Mouse (Mus musculus) heart, embryonic 11.5 days (tissue): ENCODE measurements around the gene Cyp2a12. TPM values are rescaled to one million over a fixed set of nuclear protein-coding genes. Genes with fewer than 3 reads are reported as not detected.
"Not testable (repeated sequence)": the region's sequence is repeated elsewhere in the genome, so short reads cannot be mapped to it uniquely, and the experiment has no call there.

Experiments
- ATAC-seq: fragments of 200-750 bp; cut with Nextera tagmentation; replicated peaks from 2 replicates; pipeline ENCODE4 v1.8.0; 2017; ENCODE audit warnings: moderate library complexity; ENCODE audit not compliant: insufficient number of reproducible peaks, low FRiP score, low TSS enrichment
- H3K27ac ChIP-seq: fragments of 300-500 bp; sonication (generic); 2 replicates; pipeline ENCODE4 v1.5.1; 2014; ENCODE audit warnings: mild to moderate bottlenecking, low read depth, low read length
- H3K27me3 ChIP-seq: fragments of 300-500 bp; sonication (generic); 2 replicates; pipeline ENCODE4 v1.6.1; 2014; ENCODE audit warnings: mild to moderate bottlenecking, low read length, mixed read lengths; ENCODE audit not compliant: control insufficient read depth, insufficient read depth
- H3K36me3 ChIP-seq: fragments of 300-500 bp; sonication (generic); 2 replicates; pipeline ENCODE4 v1.6.1; 2014; ENCODE audit warnings: mild to moderate bottlenecking, low read length, moderate library complexity, mixed read lengths; ENCODE audit not compliant: control insufficient read depth, insufficient read depth
- H3K4me1 ChIP-seq: fragments of 300-500 bp; sonication (generic); 2 replicates; pipeline ENCODE4 v1.6.1; 2014; ENCODE audit warnings: low read length; ENCODE audit not compliant: control insufficient read depth, insufficient read depth
- H3K4me2 ChIP-seq: fragments of 300-500 bp; sonication (generic); 2 replicates; pipeline ENCODE4 v1.6.1; 2014; ENCODE audit warnings: mild to moderate bottlenecking, moderate library complexity
- H3K4me3 ChIP-seq: fragments of 300-500 bp; sonication (generic); 2 replicates; pipeline ENCODE4 v1.5.1; 2014; ENCODE audit warnings: low read depth, low read length
- H3K9ac ChIP-seq: fragments of 300-500 bp; sonication (generic); 2 replicates; pipeline ENCODE4 v1.6.1; 2014; ENCODE audit warnings: mild to moderate bottlenecking, low read depth, low read length, moderate library complexity
- H3K9me3 ChIP-seq: fragments of 300-500 bp; sonication (generic); replicated peaks from 2 replicates; pipeline ENCODE4 v1.6.1; 2016; ENCODE audit warnings: low read length; ENCODE audit not compliant: control insufficient read depth
- WGBS: fragments of 180-500 bp; shearing (Covaris S2); extraction: QIAGEN DNeasy Blood & Tissue Kit; methylation state at CpG from one replicate; pipeline ENCODE4 v1.1.7; 2014; ENCODE audit not compliant: insufficient replicate concordance; 5-methylcytosine and 5-hydroxymethylcytosine counted together
- polyA plus RNA-seq: library from polyadenylated mRNA; unstranded; fragments of >200 nt; fragmentation: Nextera tagmentation; extraction: Ambion mirVana; gene quantifications from 2 replicates; pipeline ENCODE4 v1.2.1, GENCODE M21; 2014

Cyp2a12 gene
- polyA plus RNA-seq, result not detected in 2 replicates

DNA sequence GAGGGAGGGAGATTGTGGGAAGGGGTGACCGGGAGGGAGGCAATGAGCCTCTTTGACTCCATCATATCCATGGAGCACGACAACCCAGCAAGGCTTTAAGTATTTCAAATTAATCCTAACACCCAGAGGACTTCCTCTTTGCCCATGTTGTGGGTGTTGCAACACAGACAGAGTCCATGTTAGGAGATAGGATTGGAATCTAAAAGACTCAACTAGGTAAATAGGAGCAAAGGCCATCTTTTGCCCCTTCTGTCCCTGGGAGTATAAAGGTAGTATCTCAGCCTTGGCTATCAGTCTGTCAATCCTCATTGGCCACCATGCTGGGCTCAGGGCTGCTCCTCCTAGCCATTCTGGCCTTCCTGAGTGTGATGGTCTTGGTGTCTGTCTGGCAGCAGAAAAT, at the start of gene Cyp2a12:
Cyp2a12 (plus strand) TSS at position 293 of the 400 bp plus-strand sequence.
- no peak within 1 kb of the TSS for H3K9ac ChIP-seq
- ATAC-seq, result no peak
- no peaks in the 10 kb centered on the region for H3K4me1 ChIP-seq
- WGBS, result 74% methylated on average over 2 of the region's 2 CpGs
- H3K4me3 ChIP-seq, result no peak within 1 kb of the TSS
- H3K27ac ChIP-seq, result no peak within 1 kb of the TSS
- H3K36me3 ChIP-seq, result no peaks in the 10 kb centered on the region
- H3K27me3 ChIP-seq, result no peaks in the 10 kb centered on the region
- no peaks in the 10 kb centered on the region for H3K9me3 ChIP-seq
- H3K4me2 ChIP-seq, result no peak within 1 kb of the TSS

DNA sequence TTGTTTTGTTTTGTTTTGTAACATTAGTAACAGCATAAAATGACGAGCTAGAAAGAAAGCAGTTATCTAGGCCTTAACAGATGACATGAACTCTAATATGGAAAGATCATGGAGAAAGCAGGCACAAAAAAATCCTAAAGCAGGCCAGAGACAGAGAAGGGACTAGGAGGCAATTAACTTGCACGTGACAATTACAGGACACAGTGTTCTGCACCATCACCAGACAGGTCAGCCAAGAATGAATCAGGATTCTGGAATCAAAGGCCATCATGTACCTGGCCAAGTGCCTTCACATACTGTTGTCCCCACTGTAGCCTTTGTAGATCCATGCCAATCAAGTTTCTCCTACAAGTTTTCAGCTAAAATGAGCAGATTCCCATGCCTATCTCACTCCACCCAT, 47.4 kb upstream of the Cyp2a12 start:
- not testable (repeated sequence) for ATAC-seq
- 53% methylated on average over 2 of the region's 2 CpGs for WGBS

DNA sequence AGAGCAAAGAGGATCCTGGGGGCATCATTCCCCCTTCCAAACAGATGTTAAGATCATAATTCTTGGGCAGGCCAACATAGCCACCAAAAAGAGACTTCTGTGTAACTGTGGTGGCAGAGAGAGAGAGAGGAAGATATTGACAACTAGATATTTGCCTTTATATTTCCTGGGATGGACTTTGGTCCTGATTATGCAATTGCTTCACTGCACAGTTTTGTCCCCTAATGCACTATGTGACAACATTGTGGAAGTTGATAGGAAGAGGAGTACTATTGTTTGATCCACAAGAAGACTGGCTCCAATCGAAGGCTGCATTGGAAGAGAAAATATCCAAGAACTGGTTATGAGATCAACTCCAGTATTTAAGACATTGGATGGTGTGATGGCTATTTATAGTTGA, 46.9 kb upstream of the Cyp2a12 start:
- H3K9ac ChIP-seq, H3K27ac ChIP-seq, H3K9me3 ChIP-seq, H3K4me2 ChIP-seq, H3K4me3 ChIP-seq, H3K27me3 ChIP-seq, H3K4me1 ChIP-seq, H3K36me3 ChIP-seq, ATAC-seq: not testable (repeated sequence)
- 73% methylated on average over 1 of the region's 1 CpGs for WGBS

More for the DNA sequence above, 47.4 kb upstream of the Cyp2a12 start:
- H3K4me3 ChIP-seq, H3K9ac ChIP-seq, H3K27ac ChIP-seq, H3K36me3 ChIP-seq, H3K4me2 ChIP-seq, H3K9me3 ChIP-seq, H3K4me1 ChIP-seq, H3K27me3 ChIP-seq: not testable (repeated sequence)

DNA sequence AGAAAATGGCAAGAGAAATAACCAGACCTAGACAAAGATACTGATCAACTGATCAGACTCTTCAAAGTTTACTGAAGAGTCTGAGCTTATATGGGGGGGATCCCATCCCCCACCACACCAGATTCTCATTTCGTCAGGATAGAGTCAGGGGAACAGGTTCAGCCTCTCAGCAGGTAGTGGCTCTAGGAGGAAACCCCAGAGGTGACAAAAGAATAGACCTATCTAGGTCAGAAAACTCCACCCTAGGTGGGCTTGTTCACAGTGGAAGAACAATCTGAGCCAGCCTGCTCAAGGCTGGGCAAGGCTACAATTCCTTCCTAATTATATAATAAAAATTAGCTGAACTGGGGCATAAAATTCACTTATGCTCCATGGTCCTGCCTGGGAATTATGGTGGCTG, 46.3 kb upstream of the Cyp2a12 start:
- Histone ChIP-seq H3K9ac (no peak overlapping the region), H3K4me3 (no peak overlapping the region), H3K36me3 (no peaks in the 10 kb centered on the region), H3K27me3 (no peaks in the 10 kb centered on the region), H3K27ac (no peak overlapping the region), H3K4me1 (no peaks in the 10 kb centered on the region), H3K9me3 (no peaks in the 10 kb centered on the region), H3K4me2 (no peak overlapping the region)
- 34% methylated on average over 1 of the region's 1 CpGs for WGBS
- ATAC-seq, result no peak

DNA sequence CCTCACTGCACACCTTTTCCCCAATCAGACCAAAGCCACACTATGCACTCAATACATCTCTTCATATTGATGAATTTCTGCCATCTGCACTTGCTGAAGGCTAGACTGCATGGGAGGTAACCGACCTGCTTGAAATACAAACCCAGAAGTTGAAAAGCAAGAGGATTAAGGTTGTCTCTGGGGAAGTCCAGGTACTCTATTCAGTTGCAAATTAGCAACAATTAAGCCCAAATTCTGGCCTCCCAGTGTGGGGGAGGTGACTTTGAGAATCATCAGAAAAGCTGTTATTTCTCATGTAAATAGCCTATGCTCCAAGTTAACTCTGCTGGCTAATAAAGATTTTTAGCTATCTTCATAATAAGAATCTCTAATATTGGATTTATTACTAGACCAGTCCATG, 45.7 kb upstream of the Cyp2a12 start:
- not testable (repeated sequence) for H3K9me3 ChIP-seq, H3K9ac ChIP-seq, ATAC-seq, H3K36me3 ChIP-seq, H3K4me1 ChIP-seq, H3K4me3 ChIP-seq, H3K4me2 ChIP-seq, H3K27ac ChIP-seq, H3K27me3 ChIP-seq
- WGBS, result 45% methylated on average over 1 of the region's 1 CpGs

DNA sequence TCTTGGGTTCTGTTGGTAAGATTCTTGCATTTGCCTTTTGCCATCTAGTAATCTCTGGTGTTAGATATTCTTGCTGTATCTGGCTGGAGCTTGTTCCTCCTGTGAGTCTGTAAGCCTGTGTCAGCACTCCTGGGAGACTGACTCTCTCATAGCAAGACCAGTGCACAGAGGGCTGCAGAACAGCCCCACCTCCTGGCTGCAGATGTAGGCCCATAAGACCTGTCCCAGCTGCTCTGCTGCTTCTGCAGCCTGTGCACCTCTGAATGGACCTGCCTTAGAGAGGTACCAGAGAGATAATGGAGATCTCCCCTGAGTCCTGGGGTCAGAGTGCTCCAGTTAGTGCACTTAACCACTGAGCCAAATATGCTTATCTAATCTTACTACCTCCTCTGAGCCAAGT, 2.3 kb upstream of the Cyp2a12 start:
- not testable (repeated sequence) for H3K4me3 ChIP-seq, H3K9ac ChIP-seq, H3K4me1 ChIP-seq, H3K27me3 ChIP-seq, H3K27ac ChIP-seq, H3K9me3 ChIP-seq, ATAC-seq, H3K36me3 ChIP-seq, H3K4me2 ChIP-seq

DNA sequence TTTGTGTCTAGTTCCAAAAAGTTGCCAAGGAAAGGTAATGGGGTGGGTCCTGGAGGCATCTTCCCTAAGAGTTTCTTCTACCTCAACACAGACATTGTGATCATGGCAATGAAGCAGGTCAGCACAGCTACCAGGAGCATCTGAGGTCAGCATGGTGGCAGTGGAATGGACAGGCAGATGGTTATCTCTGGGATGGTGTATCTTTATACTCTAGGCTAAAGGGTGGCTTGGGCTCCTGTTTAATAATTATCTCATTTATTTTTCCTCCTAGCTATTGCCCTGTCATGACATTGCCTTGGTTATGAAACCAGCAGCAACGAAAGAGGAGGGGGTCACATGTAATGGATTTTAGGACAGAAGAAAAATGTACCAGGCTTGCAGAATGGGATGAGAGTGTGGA, 20.0 kb downstream of the Cyp2a12 start:
- H3K27ac ChIP-seq, H3K4me3 ChIP-seq, H3K36me3 ChIP-seq, H3K4me1 ChIP-seq, ATAC-seq, H3K4me2 ChIP-seq, H3K9me3 ChIP-seq, H3K9ac ChIP-seq, H3K27me3 ChIP-seq: not testable (repeated sequence)
- 52% methylated on average over 1 of the region's 1 CpGs for WGBS

DNA sequence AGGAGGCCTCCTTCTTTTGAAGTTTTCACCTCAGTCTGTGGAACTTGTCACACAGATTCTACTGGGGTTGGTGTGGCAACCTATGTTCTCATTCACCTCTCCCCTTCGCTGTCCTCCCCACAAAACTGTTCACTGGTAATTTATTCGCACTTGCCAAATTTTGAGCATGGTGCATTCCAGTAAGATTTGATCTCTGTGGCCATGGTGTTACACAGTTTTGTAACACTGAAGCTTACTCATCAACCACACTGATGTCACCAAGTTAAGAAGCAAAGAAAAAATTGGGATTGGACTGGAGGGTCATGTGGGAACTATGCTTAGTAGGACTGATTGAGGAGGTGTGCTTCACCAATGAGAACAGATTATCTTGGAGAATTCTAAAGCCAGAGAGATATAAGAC, 30.5 kb downstream of the Cyp2a12 start:
- not testable (repeated sequence) for H3K9me3 ChIP-seq, H3K4me1 ChIP-seq, H3K9ac ChIP-seq, H3K27ac ChIP-seq, H3K4me3 ChIP-seq, H3K36me3 ChIP-seq, ATAC-seq, H3K27me3 ChIP-seq, H3K4me2 ChIP-seq
- 92% methylated on average over 2 of the region's 2 CpGs for WGBS

DNA sequence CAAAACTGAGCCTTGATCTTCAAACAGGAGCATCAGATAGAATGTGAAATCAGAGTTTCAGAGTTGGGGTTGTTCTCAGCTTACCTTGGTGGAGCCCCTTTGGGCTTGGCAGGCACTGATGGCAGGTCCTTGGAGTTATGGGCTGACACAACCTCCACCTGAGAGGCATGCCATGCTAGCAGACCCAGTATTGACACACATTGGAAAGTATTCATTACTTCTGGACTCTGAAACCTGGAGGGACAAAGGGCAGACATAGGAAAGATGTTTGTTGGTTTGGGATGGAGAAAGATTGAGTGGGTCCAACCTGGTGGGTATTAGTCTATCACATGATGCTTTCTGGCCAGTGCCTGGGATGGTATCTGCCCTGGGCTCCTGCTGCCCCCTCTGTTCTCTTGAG, 31.0 kb downstream of the Cyp2a12 start:
- H3K9me3 ChIP-seq, H3K27ac ChIP-seq, H3K9ac ChIP-seq, H3K4me1 ChIP-seq, H3K27me3 ChIP-seq, H3K4me2 ChIP-seq, H3K4me3 ChIP-seq, H3K36me3 ChIP-seq, ATAC-seq: not testable (repeated sequence)
